Mouse (Mus musculus): Measurements from ENCODE around the gene Arpc2. TPM values are rescaled to one million over a fixed set of nuclear protein-coding genes. Genes with fewer than 3 reads are reported as not detected.

Arpc2 gene
- polyA plus RNA-seq, 1 experiment = 107 TPM

- no peak for TF ChIP-seq POLR2A (IDR thresholded peaks at IDR 0.05; ENCODE audit: control insufficient read depth, low read depth, low read length)
- no peak for TF ChIP-seq CTCF (IDR thresholded peaks at IDR 0.05; ENCODE audit: control insufficient read depth, insufficient read depth, insufficient replicate concordance, low read depth, low read length)
- no peak overlapping the region for H3K27ac ChIP-seq (ENCODE audit: control insufficient read depth, insufficient read depth, low read depth, low read length)
- peaks cover 6% of the 10 kb centered on the region for H3K4me1 ChIP-seq (ENCODE audit: control insufficient read depth, insufficient read depth, low read length)
- H3K27me3 ChIP-seq (ENCODE audit: control insufficient read depth, insufficient read depth, low read length) = no peaks in the 10 kb centered on the region
- no peaks in the 10 kb centered on the region; the same call in 1 of the 2 replicates for H3K36me3 ChIP-seq (ENCODE audit: control insufficient read depth, insufficient read depth, low read length)
- H3K4me3 ChIP-seq (ENCODE audit: control insufficient read depth, low read depth, low read length) = no peak overlapping the region
Observed at GRCm38 (mm10) chr1:74289248-74289647, 53.4 kb downstream of the Arpc2 start.

- Histone ChIP-seq H3K27ac (ENCODE audit: control insufficient read depth, insufficient read depth, low read depth, low read length) (no peak overlapping the region), H3K36me3 (ENCODE audit: control insufficient read depth, insufficient read depth, low read length) (no peaks in the 10 kb centered on the region; the same call in 1 of the 2 replicates), H3K4me3 (ENCODE audit: control insufficient read depth, low read depth, low read length) (no peak overlapping the region), H3K4me1 (ENCODE audit: control insufficient read depth, insufficient read depth, low read length) (peaks cover 6% of the 10 kb centered on the region), H3K27me3 (ENCODE audit: control insufficient read depth, insufficient read depth, low read length) (no peaks in the 10 kb centered on the region)
- TF ChIP-seq POLR2A (IDR thresholded peaks at IDR 0.05; ENCODE audit: control insufficient read depth, low read depth, low read length) (no peak), CTCF (IDR thresholded peaks at IDR 0.05; ENCODE audit: control insufficient read depth, insufficient read depth, insufficient replicate concordance, low read depth, low read length) (no peak)
Observed at GRCm38 (mm10) chr1:74289740-74290139, 53.9 kb downstream of the Arpc2 start.

GRCm38 (mm10) chr1:74290141-74290540 is 54.3 kb downstream of the Arpc2 start:
- Histone ChIP-seq H3K36me3 (ENCODE audit: control insufficient read depth, insufficient read depth, low read length) (no peaks in the 10 kb centered on the region; the same call in 1 of the 2 replicates), H3K27ac (ENCODE audit: control insufficient read depth, insufficient read depth, low read depth, low read length) (no peak overlapping the region), H3K27me3 (ENCODE audit: control insufficient read depth, insufficient read depth, low read length) (no peaks in the 10 kb centered on the region), H3K4me1 (ENCODE audit: control insufficient read depth, insufficient read depth, low read length) (peaks cover 8% of the 10 kb centered on the region), H3K4me3 (ENCODE audit: control insufficient read depth, low read depth, low read length) (no peak overlapping the region)
- no peak for TF ChIP-seq POLR2A (IDR thresholded peaks at IDR 0.05; ENCODE audit: control insufficient read depth, low read depth, low read length)
- TF ChIP-seq CTCF (IDR thresholded peaks at IDR 0.05; ENCODE audit: control insufficient read depth, insufficient read depth, insufficient replicate concordance, low read depth, low read length) = no peak

GRCm38 (mm10) chr1:74292331-74293020 is 56.6 kb downstream of the Arpc2 start:
- Histone ChIP-seq H3K27me3 (ENCODE audit: control insufficient read depth, insufficient read depth, low read length) (no peaks in the 10 kb centered on the region), H3K4me1 (ENCODE audit: control insufficient read depth, insufficient read depth, low read length) (peaks cover 2% of the 10 kb centered on the region; the same call in 1 of the 2 replicates), H3K27ac (ENCODE audit: control insufficient read depth, insufficient read depth, low read depth, low read length) (no peak overlapping the region), H3K36me3 (ENCODE audit: control insufficient read depth, insufficient read depth, low read length) (no peaks in the 10 kb centered on the region), H3K4me3 (ENCODE audit: control insufficient read depth, low read depth, low read length) (no peak overlapping the region)
- TF ChIP-seq CTCF (IDR thresholded peaks at IDR 0.05; ENCODE audit: control insufficient read depth, insufficient read depth, insufficient replicate concordance, low read depth, low read length) (no peak), POLR2A (IDR thresholded peaks at IDR 0.05; ENCODE audit: control insufficient read depth, low read depth, low read length) (no peak)

GRCm38 (mm10) chr1:74293306-74293960 is 57.5 kb downstream of the Arpc2 start:
- H3K27me3 ChIP-seq (ENCODE audit: control insufficient read depth, insufficient read depth, low read length) = no peaks in the 10 kb centered on the region
- H3K4me3 ChIP-seq (ENCODE audit: control insufficient read depth, low read depth, low read length) = no peak overlapping the region
- H3K4me1 ChIP-seq (ENCODE audit: control insufficient read depth, insufficient read depth, low read length) = peaks cover 2% of the 10 kb centered on the region; the same call in 1 of the 2 replicates
- TF ChIP-seq CTCF (IDR thresholded peaks at IDR 0.05; ENCODE audit: control insufficient read depth, insufficient read depth, insufficient replicate concordance, low read depth, low read length) (no peak), POLR2A (IDR thresholded peaks at IDR 0.05; ENCODE audit: control insufficient read depth, low read depth, low read length) (no peak)
- no peaks in the 10 kb centered on the region for H3K36me3 ChIP-seq (ENCODE audit: control insufficient read depth, insufficient read depth, low read length)
- no peak overlapping the region for H3K27ac ChIP-seq (ENCODE audit: control insufficient read depth, insufficient read depth, low read depth, low read length)

GRCm38 (mm10) chr1:74294090-74294643 is 58.3 kb downstream of the Arpc2 start:
- Histone ChIP-seq H3K27ac (ENCODE audit: control insufficient read depth, insufficient read depth, low read depth, low read length) (no peak overlapping the region), H3K36me3 (ENCODE audit: control insufficient read depth, insufficient read depth, low read length) (no peaks in the 10 kb centered on the region), H3K4me1 (ENCODE audit: control insufficient read depth, insufficient read depth, low read length) (peaks cover 2% of the 10 kb centered on the region; the same call in 1 of the 2 replicates)

More at GRCm38 (mm10) chr1:74294090-74294643, 58.3 kb downstream of the Arpc2 start:
- H3K4me3 ChIP-seq (ENCODE audit: control insufficient read depth, low read depth, low read length) = no peak overlapping the region
- TF ChIP-seq CTCF (IDR thresholded peaks at IDR 0.05; ENCODE audit: control insufficient read depth, insufficient read depth, insufficient replicate concordance, low read depth, low read length) (no peak), POLR2A (IDR thresholded peaks at IDR 0.05; ENCODE audit: control insufficient read depth, low read depth, low read length) (no peak)
- no peaks in the 10 kb centered on the region for H3K27me3 ChIP-seq (ENCODE audit: control insufficient read depth, insufficient read depth, low read length)

Measured in testis, adult 2 months (tissue).